Mouse (Mus musculus) kidney, postnatal 10 days (tissue): ENCODE data around the gene Uqcc2.

Source experiments
- DNase-seq: peaks from one replicate; pipeline ENCODE4 v3.0.0; 2021; ENCODE audit warnings: mixed read lengths

Uqcc2 gene

DNA sequence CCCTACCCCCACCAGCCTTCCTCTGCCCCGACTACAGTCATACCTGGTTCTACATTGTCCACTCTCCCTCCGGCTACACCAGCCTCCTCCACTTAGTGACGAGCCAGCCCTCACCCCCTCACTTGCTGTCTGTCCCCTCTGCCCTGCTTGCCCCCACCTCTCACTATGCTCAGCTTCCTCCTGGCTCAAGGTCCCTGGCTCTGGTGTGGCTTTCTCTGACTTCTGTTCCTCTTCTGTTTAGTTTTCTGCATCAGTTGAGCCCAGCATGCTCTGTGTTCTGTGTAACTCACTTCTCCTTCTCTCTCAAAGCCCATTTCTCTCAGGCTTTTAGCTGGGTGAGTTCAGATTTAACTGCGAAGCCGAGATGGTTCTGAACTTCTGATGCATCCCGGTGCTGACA is 59.5 kb downstream of the Uqcc2 start:
- no peak for DNase-seq

- DNase-seq = no peak
Observed at GRCm38 (mm10) chr17:27073778-27074177, 59.9 kb downstream of the Uqcc2 start.

DNA sequence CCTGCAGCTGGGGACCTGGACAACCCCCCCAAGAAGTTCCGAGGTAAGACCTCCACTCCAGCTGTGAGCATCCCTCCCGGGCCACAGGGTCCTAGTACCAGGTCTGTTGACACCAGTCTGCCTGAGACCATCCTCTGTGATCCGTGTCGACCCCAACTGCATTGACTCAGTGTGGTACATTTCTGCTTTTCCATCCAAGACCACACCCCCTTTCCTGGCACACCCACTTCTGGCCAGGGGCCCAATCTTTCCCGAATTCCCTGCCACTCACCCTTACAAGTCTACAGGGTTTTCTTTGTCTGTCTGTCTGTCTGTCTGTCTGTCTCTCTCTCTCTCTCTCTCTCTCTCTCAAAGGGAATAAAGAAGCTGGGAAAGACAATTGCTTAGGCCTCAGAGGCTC is 60.6 kb downstream of the Uqcc2 start:
- no peak for DNase-seq
